Mouse (Mus musculus): ENCODE results near the gene Tmprss9. TPM values are rescaled to one million over a fixed set of nuclear protein-coding genes. Genes with fewer than 3 reads are reported as not detected.

The Tmprss9 gene
- total RNA-seq, 2 experiments from 2014 or later = 0.32 TPM; not detected in 1

- DNase-seq (ENCODE audit: low spot score in 2 of 2) = peak in 1 of 2 experiments; percentile 53
- intact Hi-C loops (cut with DNase I) = loop anchor here (2.0 kb wide), 1 partner anchor 129 kb away; no protein-coding TSS in a partner anchor
Observed at GRCm38 (mm10) chr10:80876028-80876427, 4.4 kb downstream of the Tmprss9 start.

- DNase-seq (ENCODE audit: low spot score in 2 of 2) = no peak
- intact Hi-C loops (cut with DNase I) = loop anchor here (2.0 kb wide), 1 partner anchor 130 kb away; no protein-coding TSS in a partner anchor
Observed at GRCm38 (mm10) chr10:80876594-80876993, 4.9 kb downstream of the Tmprss9 start.

- DNase-seq (ENCODE audit: low spot score in 2 of 2) = peak; percentile 45 to 49
- intact Hi-C loops (cut with DNase I) = loop anchor here (1.0 to 2.0 kb wide), 2 partner anchors 58 to 115 kb away; no protein-coding TSS in a partner anchor
Observed at GRCm38 (mm10) chr10:80880131-80880641, 8.5 kb downstream of the Tmprss9 start.

- no peak for DNase-seq (ENCODE audit: low spot score in 2 of 2)
Observed at GRCm38 (mm10) chr10:80880901-80881300, 9.3 kb downstream of the Tmprss9 start.

GRCm38 (mm10) chr10:80881301-80881700, 9.7 kb downstream of the Tmprss9 start:
- DNase-seq (ENCODE audit: low spot score in 2 of 2) = peak in 1 of 2 experiments; percentile 63
- intact Hi-C loops (cut with DNase I) = loop anchor here (2.0 kb wide), 1 partner anchor 114 kb away; no protein-coding TSS in a partner anchor

More at GRCm38 (mm10) chr10:80880901-80881300, 9.3 kb downstream of the Tmprss9 start:
- intact Hi-C loops (cut with DNase I) = loop anchor here (1.0 to 2.0 kb wide), 2 partner anchors 59 to 114 kb away; no protein-coding TSS in a partner anchor

GRCm38 (mm10) chr10:80887181-80887580, 15.5 kb downstream of the Tmprss9 start:
- DNase-seq (ENCODE audit: low spot score in 2 of 2) = no peak
- intact Hi-C loops (cut with DNase I) = no loop called here

- intact Hi-C loops (cut with DNase I) = no loop called here
- no peak for DNase-seq (ENCODE audit: low spot score in 2 of 2)
Observed at GRCm38 (mm10) chr10:80895100-80895499, 23.5 kb downstream of the Tmprss9 start.

GRCm38 (mm10) chr10:80895697-80896096, 24.0 kb downstream of the Tmprss9 start:
- DNase-seq (ENCODE audit: low spot score in 2 of 2) = no peak
- intact Hi-C loops (cut with DNase I) = no loop called here

- DNase-seq (ENCODE audit: low spot score in 2 of 2) = no peak
- intact Hi-C loops (cut with DNase I) = no loop called here
Observed at GRCm38 (mm10) chr10:80896581-80897485, 25.2 kb downstream of the Tmprss9 start.

GRCm38 (mm10) chr10:80897861-80898510, 26.3 kb downstream of the Tmprss9 start:
- intact Hi-C loops (cut with DNase I) = no loop called here

GRCm38 (mm10) chr10:80899074-80899473, 27.4 kb downstream of the Tmprss9 start:
- intact Hi-C loops (cut with DNase I) = no loop called here
- DNase-seq (ENCODE audit: low spot score in 2 of 2) = no peak

More at GRCm38 (mm10) chr10:80897861-80898510, 26.3 kb downstream of the Tmprss9 start:
- peak; percentile 73 to 81 for DNase-seq (ENCODE audit: low spot score in 2 of 2)

GRCm38 (mm10) chr10:80899591-80900317, 28.1 kb downstream of the Tmprss9 start:
- intact Hi-C loops (cut with DNase I) = no loop called here
- no peak for DNase-seq (ENCODE audit: low spot score in 2 of 2)

GRCm38 (mm10) chr10:80900318-80901247, 28.9 kb downstream of the Tmprss9 start, which contains the start of gene Timm13:
Gene Timm13, minus strand, starts transcription at chr10:80900969.
- intact Hi-C loops (cut with DNase I) = no loop called here
- peak; percentile 99 to 100 for DNase-seq (ENCODE audit: low spot score in 2 of 2)

- DNase-seq (ENCODE audit: low spot score in 2 of 2) = no peak
- intact Hi-C loops (cut with DNase I) = no loop called here
Observed at GRCm38 (mm10) chr10:80901409-80902272, 30.0 kb downstream of the Tmprss9 start.

- DNase-seq (ENCODE audit: low spot score in 2 of 2) = no peak
- intact Hi-C loops (cut with DNase I) = no loop called here
Observed at GRCm38 (mm10) chr10:80902273-80902940, 30.8 kb downstream of the Tmprss9 start.

GRCm38 (mm10) chr10:80903282-80903681, 31.6 kb downstream of the Tmprss9 start:
- intact Hi-C loops (cut with DNase I) = no loop called here
- DNase-seq (ENCODE audit: low spot score in 2 of 2) = no peak
